Mouse (Mus musculus): Measurements from ENCODE around the gene Spi1.

DNA sequence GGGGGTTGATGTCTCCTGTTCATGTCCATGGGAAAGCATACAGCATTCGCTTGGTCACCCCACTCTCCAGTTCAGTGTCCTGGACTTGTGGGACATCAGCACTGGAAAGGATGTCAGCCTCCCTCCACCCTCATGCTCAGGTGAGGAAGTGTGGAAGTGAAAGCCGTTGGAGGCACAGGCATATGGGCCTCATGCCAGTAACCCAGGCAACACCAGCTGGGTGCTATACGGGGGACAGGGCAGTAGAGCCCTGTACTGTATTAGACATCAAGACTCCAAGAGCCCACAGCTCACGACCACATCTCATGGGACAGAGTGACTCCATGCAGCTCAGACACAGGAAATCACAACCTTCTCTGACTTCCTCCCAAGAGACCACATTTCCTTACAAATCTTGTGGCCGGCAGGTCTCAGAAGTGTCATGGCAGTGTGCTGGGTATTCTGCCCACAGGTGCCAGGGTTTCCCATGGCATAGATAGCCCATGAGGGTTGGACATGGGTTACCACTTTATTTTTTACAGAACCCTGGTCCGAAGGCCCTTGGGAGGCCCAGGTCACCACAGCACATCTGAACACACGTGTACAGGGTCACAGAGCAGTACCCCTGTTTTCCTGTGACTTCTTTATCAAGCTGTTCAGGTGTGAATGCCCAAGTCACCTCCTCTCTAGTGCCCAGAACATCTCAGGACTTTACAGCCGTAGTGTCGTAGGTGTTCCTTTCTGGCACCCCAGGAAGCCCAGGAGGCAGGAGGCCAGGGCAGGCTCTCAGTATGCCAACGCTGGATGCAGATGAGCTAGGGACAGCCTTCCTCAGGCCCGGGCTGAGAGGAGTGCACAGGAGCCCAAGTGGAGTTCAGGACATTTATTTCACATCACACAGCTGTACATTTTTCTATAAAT, 54.6 kb downstream of the Spi1 start:
- TF ChIP-seq CTCF (IDR thresholded peaks at IDR 0.05; ENCODE audit: low read depth) (no peak), EP300 (IDR thresholded peaks at IDR 0.05; ENCODE audit: low read depth) (no peak)
